Mouse (Mus musculus) MEL (cell line): Measurements from ENCODE around the gene Znrf4. TPM values are rescaled to one million over a fixed set of nuclear protein-coding genes. Genes with fewer than 3 reads are reported as not detected.

Experiments used
- DNase-seq: peaks from one replicate; pipeline ENCODE4 v3.0.0; 2011; ENCODE audit warnings: low read depth, low spot score
- H3K27ac ChIP-seq: 2 replicates; pipeline ENCODE4 v1.5.1; 2012; ENCODE audit warnings: low read depth, mild to moderate bottlenecking, control low read depth, low read length, moderate library complexity; ENCODE audit not compliant: control insufficient read depth
- H3K27me3 ChIP-seq, 2 experiments: fragments of 150-350 bp in 1 of 2; sonication (generic) in 1 of 2; 2 replicates each; pipeline ENCODE4 v1.6.1; 2012; ENCODE audit warnings: low read length in 2 of 2, mild to moderate bottlenecking in 2 of 2, improper control_type of control experiment in 1 of 2, moderate library complexity in 1 of 2; ENCODE audit not compliant: insufficient read depth in 2 of 2, control insufficient read depth in 1 of 2
- H3K36me3 ChIP-seq, 2 experiments: 2 replicates each; pipeline ENCODE4 v1.6.1; 2012 to 2014; ENCODE audit warnings: low read length in 2 of 2, improper control_type of control experiment in 1 of 2, inconsistent platforms in 1 of 2, mild to moderate bottlenecking in 1 of 2; ENCODE audit not compliant: insufficient read depth in 2 of 2, control insufficient read depth in 1 of 2
- H3K4me1 ChIP-seq, 2 experiments: fragments of 150-350 bp in 1 of 2; sonication (generic) in 1 of 2; 2 replicates each; pipeline ENCODE4 v1.6.1; 2012; ENCODE audit warnings: low read length in 2 of 2, improper control_type of control experiment in 1 of 2, mild to moderate bottlenecking in 1 of 2; ENCODE audit not compliant: insufficient read depth in 2 of 2, control insufficient read depth in 1 of 2
- H3K4me3 ChIP-seq, 2 experiments: fragments of 150-350 bp in 1 of 2; sonication (generic) in 1 of 2; 2 replicates each; pipeline ENCODE4 v1.5.1; 2012; ENCODE audit warnings: low read depth in 2 of 2, low read length in 2 of 2, mild to moderate bottlenecking in 2 of 2, moderate library complexity in 2 of 2, control low read depth in 1 of 2, improper control_type of control experiment in 1 of 2; ENCODE audit not compliant: control insufficient read depth in 1 of 2, insufficient read depth in 1 of 2
- H3K79me2 ChIP-seq: 2 replicates; pipeline ENCODE4 v1.6.1; 2012; ENCODE audit warnings: mild to moderate bottlenecking, low read length, moderate library complexity; ENCODE audit not compliant: control insufficient read depth, poor library complexity, insufficient read depth
- H3K9ac ChIP-seq: 2 replicates; pipeline ENCODE4 v1.6.1; 2012; ENCODE audit warnings: low read depth, mild to moderate bottlenecking, control low read depth, low read length, moderate library complexity; ENCODE audit not compliant: control insufficient read depth, poor library complexity, severe bottlenecking
- H3K9me3 ChIP-seq: fragments of 150-350 bp; sonication (generic); replicated peaks from 2 replicates; pipeline ENCODE4 v1.6.1; 2012; ENCODE audit warnings: mild to moderate bottlenecking, low read length, improper control_type of control experiment, moderate library complexity; ENCODE audit not compliant: insufficient read depth
- BHLHE40 ChIP-seq: IDR thresholded peaks from 2 replicates; pipeline ENCODE4 v1.6.1; 2012; ENCODE audit warnings: low read depth, mild to moderate bottlenecking, inconsistent platforms, low read length, improper control_type of control experiment, borderline replicate concordance
- CHD1 ChIP-seq: IDR thresholded peaks from 2 replicates; pipeline ENCODE4 v1.6.1; 2012; ENCODE audit warnings: low read depth, mild to moderate bottlenecking, inconsistent platforms, low read length, improper control_type of control experiment
- CHD2 ChIP-seq: IDR thresholded peaks from 2 replicates; pipeline ENCODE4 v1.6.1; 2011; ENCODE audit warnings: low read length, improper control_type of control experiment
- CTCF ChIP-seq, 3 experiments: IDR thresholded peaks in 2 of 3; conservative IDR thresholded peaks in 1 of 3; 2 replicates each; pipeline ENCODE4 v1.5.1; 2011 to 2012; ENCODE audit warnings: low read length in 3 of 3, low read depth in 2 of 3, mild to moderate bottlenecking in 2 of 3, improper control_type of control experiment in 1 of 3, inconsistent platforms in 1 of 3, mixed read lengths in 1 of 3, moderate library complexity in 1 of 3; ENCODE audit not compliant: control insufficient read depth in 1 of 3, insufficient read depth in 1 of 3, poor library complexity in 1 of 3, severe bottlenecking in 1 of 3
- E2F4 ChIP-seq: IDR thresholded peaks from 2 replicates; pipeline ENCODE4 v1.6.1; 2011; ENCODE audit warnings: low read depth, low read length, improper control_type of control experiment, borderline replicate concordance
- ETS1 ChIP-seq: IDR thresholded peaks from 2 replicates; pipeline ENCODE4 v1.6.1; 2012; ENCODE audit warnings: low read depth, mild to moderate bottlenecking, inconsistent platforms, low read length, improper control_type of control experiment, moderate library complexity
- GABPA ChIP-seq: IDR thresholded peaks from 2 replicates; pipeline ENCODE4 v1.6.1; 2012; ENCODE audit warnings: low read depth, mild to moderate bottlenecking, inconsistent platforms, low read length, improper control_type of control experiment, moderate library complexity
- HCFC1 ChIP-seq: IDR thresholded peaks from 2 replicates; pipeline ENCODE4 v1.6.1; 2012; ENCODE audit warnings: low read depth, mild to moderate bottlenecking, inconsistent platforms, low read length, improper control_type of control experiment, moderate library complexity
- KAT2A ChIP-seq: conservative IDR thresholded peaks from 2 replicates; pipeline ENCODE4 v1.6.1; 2012; ENCODE audit warnings: low read depth, low read length, improper control_type of control experiment, inconsistent platforms
- MAX ChIP-seq: IDR thresholded peaks from 2 replicates; pipeline ENCODE4 v1.6.1; 2011; ENCODE audit warnings: low read length, improper control_type of control experiment
- MAZ ChIP-seq: IDR thresholded peaks from 2 replicates; pipeline ENCODE4 v1.6.1; 2012; ENCODE audit warnings: low read depth, mild to moderate bottlenecking, inconsistent platforms, low read length, improper control_type of control experiment
- MEF2A ChIP-seq: IDR thresholded peaks from 2 replicates; pipeline ENCODE4 v1.6.1; 2014; ENCODE audit warnings: low read depth, mild to moderate bottlenecking, inconsistent platforms, low read length, improper control_type of control experiment; ENCODE audit not compliant: poor library complexity, insufficient replicate concordance, severe bottlenecking; ENCODE audit errors: extremely low read depth
- MXI1 ChIP-seq: IDR thresholded peaks from 2 replicates; pipeline ENCODE4 v1.6.1; 2011; ENCODE audit warnings: mild to moderate bottlenecking, low read depth, low read length, improper control_type of control experiment
- MYC ChIP-seq: IDR thresholded peaks from 2 replicates; pipeline ENCODE4 v1.6.1; 2011; ENCODE audit warnings: low read depth, mild to moderate bottlenecking, low read length, improper control_type of control experiment, moderate library complexity
- NELFE ChIP-seq: IDR thresholded peaks from 2 replicates; pipeline ENCODE4 v1.6.1; 2011; ENCODE audit warnings: low read depth, low read length, improper control_type of control experiment
- POLR2A ChIP-seq, 2 experiments: IDR thresholded peaks; 2 replicates each; pipeline ENCODE4 v1.6.1; 2011 to 2012; ENCODE audit warnings: low read length in 2 of 2, mild to moderate bottlenecking in 2 of 2, control low read depth in 1 of 2, improper control_type of control experiment in 1 of 2, low read depth in 1 of 2, moderate library complexity in 1 of 2; ENCODE audit not compliant: control insufficient read depth in 1 of 2, insufficient read depth in 1 of 2, poor library complexity in 1 of 2
- POLR2AphosphoS2 ChIP-seq: IDR thresholded peaks from 2 replicates; pipeline ENCODE4 v1.6.1; 2011; ENCODE audit warnings: low read length, improper control_type of control experiment
- POLR2AphosphoS5 ChIP-seq: IDR thresholded peaks from 2 replicates; pipeline ENCODE4 v1.6.1; 2012; ENCODE audit warnings: low read depth, borderline replicate concordance, mild to moderate bottlenecking, inconsistent platforms, low read length, moderate library complexity, mixed read lengths
- RAD21 ChIP-seq: IDR thresholded peaks from 2 replicates; pipeline ENCODE4 v1.6.1; 2011; ENCODE audit warnings: mild to moderate bottlenecking, low read depth, low read length, improper control_type of control experiment
- SIN3A ChIP-seq: IDR thresholded peaks from 2 replicates; pipeline ENCODE4 v1.6.1; 2012; ENCODE audit warnings: low read length, improper control_type of control experiment, inconsistent platforms
- SMC3 ChIP-seq: IDR thresholded peaks from 2 replicates; pipeline ENCODE4 v1.6.1; 2011; ENCODE audit warnings: low read depth, low read length, improper control_type of control experiment
- TAL1 ChIP-seq: IDR thresholded peaks from 2 replicates; pipeline ENCODE4 v1.6.1; 2012; ENCODE audit warnings: mild to moderate bottlenecking, inconsistent platforms, low read length, moderate library complexity, mixed read lengths
- TBP ChIP-seq: IDR thresholded peaks from 2 replicates; pipeline ENCODE4 v1.8.0; 2011; ENCODE audit warnings: low read depth, low read length, improper control_type of control experiment
- TCF12 ChIP-seq: IDR thresholded peaks from 2 replicates; pipeline ENCODE4 v1.6.1; 2014; ENCODE audit warnings: low read depth, mild to moderate bottlenecking, inconsistent platforms, low read length, improper control_type of control experiment, moderate library complexity
- UBTF ChIP-seq: IDR thresholded peaks from 2 replicates; pipeline ENCODE4 v1.6.1; 2012; ENCODE audit warnings: low read depth, mild to moderate bottlenecking, inconsistent platforms, low read length, improper control_type of control experiment, moderate library complexity, borderline replicate concordance; ENCODE audit not compliant: insufficient read depth
- USF1 ChIP-seq: IDR thresholded peaks from 2 replicates; pipeline ENCODE4 v1.6.1; 2014; ENCODE audit warnings: low read depth, mild to moderate bottlenecking, inconsistent platforms, low read length, improper control_type of control experiment, moderate library complexity
- USF2 ChIP-seq, 2 experiments: IDR thresholded peaks; 2 replicates each; pipeline ENCODE4 v1.6.1; 2011 to 2012; ENCODE audit warnings: improper control_type of control experiment in 2 of 2, low read length in 2 of 2, borderline replicate concordance in 1 of 2, inconsistent platforms in 1 of 2, low read depth in 1 of 2, mild to moderate bottlenecking in 1 of 2; ENCODE audit not compliant: insufficient read depth in 1 of 2
- ZC3H11A ChIP-seq: IDR thresholded peaks from 2 replicates; pipeline ENCODE4 v1.6.1; 2012; ENCODE audit warnings: low read depth, mild to moderate bottlenecking, inconsistent platforms, low read length, improper control_type of control experiment
- ZKSCAN1 ChIP-seq: IDR thresholded peaks from 2 replicates; pipeline ENCODE4 v1.6.1; 2012; ENCODE audit warnings: low read depth, mild to moderate bottlenecking, inconsistent platforms, low read length, improper control_type of control experiment, moderate library complexity
- ZMIZ1 ChIP-seq: IDR thresholded peaks from 2 replicates; pipeline ENCODE4 v1.6.1; 2012; ENCODE audit warnings: low read depth, mild to moderate bottlenecking, inconsistent platforms, low read length, improper control_type of control experiment, moderate library complexity
- ZNF384 ChIP-seq: IDR thresholded peaks from 2 replicates; pipeline ENCODE4 v1.6.1; 2012; ENCODE audit warnings: low read depth, mild to moderate bottlenecking, inconsistent platforms, low read length, improper control_type of control experiment
- polyA plus RNA-seq, 2 experiments: library from polyadenylated mRNA; stranded (reverse) in 1 of 2; unstranded in 1 of 2; fragments of >175 nt in 1 of 2; fragments of >200 nt in 1 of 2; gene quantifications; 2 replicates each; pipeline versions ENCODE4 v1.2.1 to v1.2.4; 2012; ENCODE audit warnings: low replicate concordance in 2 of 2, low read depth in 1 of 2; ENCODE audit not compliant: insufficient read length in 2 of 2, insufficient read depth in 1 of 2, missing spikeins in 1 of 2
- total RNA-seq: library from RNA; depleted of rRNA; stranded (reverse); fragments of 300-350 nt; gene quantifications from 2 replicates; pipeline ENCODE4 v1.2.3, GENCODE M21; 2012

Gene Znrf4
- total and polyA plus RNA-seq, 3 experiments, result not detected

DNA sequence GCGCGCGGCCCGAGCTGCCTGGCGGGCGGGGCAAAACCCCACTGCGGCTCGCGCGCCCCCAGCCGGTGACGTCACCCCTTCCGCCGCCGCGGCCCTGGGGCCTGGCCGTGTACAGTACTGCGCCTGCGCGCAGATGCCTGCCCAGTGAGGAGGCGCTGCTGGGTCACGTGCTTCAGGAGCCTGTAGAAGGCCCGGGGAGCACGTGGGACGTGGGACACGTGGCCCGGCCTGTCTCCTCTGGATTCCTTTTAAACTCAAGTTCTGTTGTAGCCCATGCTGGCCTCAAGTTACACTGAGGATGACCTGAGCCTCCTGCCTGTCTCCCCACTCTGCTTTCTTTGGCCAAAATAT, 35.9 kb downstream of the Znrf4 start, which contains the start of gene Ptprs (continued):
- peak; percentile 100 for TF ChIP-seq MAX
- TF ChIP-seq E2F4, result 0 out of 2 replicates have a peak, but pooled peaks have one; percentile 44
- peak; percentile 81 for TF ChIP-seq SIN3A
- TF ChIP-seq BHLHE40, result peak; percentile 85
- peak; percentile 84 for TF ChIP-seq ETS1

DNA sequence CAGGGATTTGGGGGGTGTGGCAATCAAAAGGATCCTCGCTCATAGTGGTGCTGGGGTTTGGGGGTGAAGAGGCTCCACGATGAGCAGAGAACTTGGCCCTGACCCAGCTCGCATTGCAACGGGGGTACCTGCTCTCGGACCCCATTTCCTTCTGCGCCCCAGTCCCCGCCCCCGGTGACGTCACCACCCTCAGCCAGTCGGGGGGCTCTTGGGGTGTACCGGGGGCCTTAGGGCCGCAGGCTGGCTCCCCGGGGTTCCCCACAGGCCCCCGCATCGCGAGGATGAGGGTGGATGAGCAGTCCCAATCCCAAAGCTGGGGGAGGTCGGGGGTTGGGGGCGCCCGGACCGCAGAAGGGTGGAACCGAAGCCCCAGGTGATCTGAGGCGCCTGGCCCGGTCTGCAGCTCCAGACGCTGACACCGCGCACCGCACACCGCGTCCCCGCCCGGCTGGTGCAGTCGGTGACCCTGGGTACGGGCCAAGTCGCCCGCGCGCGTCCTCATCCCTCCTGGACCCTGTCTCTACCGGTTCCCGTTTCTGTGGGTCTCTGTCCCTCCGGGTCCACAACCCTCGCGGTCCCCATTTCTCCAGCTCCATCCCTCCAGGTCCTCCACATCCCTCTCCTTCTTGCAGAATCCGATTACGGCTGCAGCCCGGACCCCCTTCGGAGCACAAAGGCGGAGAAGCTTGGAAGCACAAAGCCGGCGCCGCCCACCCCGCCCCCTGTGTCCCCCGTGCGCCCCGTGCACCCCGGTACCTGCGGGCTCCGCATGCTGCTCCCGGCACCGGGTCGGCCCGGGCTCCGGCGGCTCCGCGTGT, 36.4 kb downstream of the Znrf4 start:
- peaks cover 5 to 26% of the 10 kb centered on the region in 2 experiments for H3K4me1 ChIP-seq
- TF ChIP-seq RAD21 (no peak), GABPA (no peak), MXI1 (no peak), POLR2AphosphoS5 (no peak), UBTF (no peak), CHD1 (no peak; the same call in 1 of the 2 replicates), MAX (no peak), E2F4 (no peak), CHD2 (no peak), USF2 (IDR thresholded peaks at IDR 0.05; ENCODE audit: borderline replicate concordance in 1 of 2, insufficient read depth in 1 of 2, low read depth in 1 of 2, low read length in 2 of 2) (no peak), HCFC1 (no peak), MYC (no peak), TAL1 (no peak), CTCF (IDR thresholded peaks at IDR 0.05 in 2 of 3, conservative IDR thresholded peaks at IDR 0.05 in 1 of 3; ENCODE audit: control insufficient read depth in 1 of 3, insufficient read depth in 1 of 3, low read depth in 2 of 3, low read length in 3 of 3, poor library complexity in 1 of 3, severe bottlenecking in 1 of 3) (no peak), ZNF384 (no peak), TBP (no peak), TCF12 (no peak), SMC3 (no peak), ZC3H11A (no peak), MEF2A (no peak), ETS1 (no peak), POLR2AphosphoS2 (peak; percentile 38; the same call in 1 of the 2 replicates), ZMIZ1 (no peak), SIN3A (peak; percentile 56), USF1 (no peak), KAT2A (no peak), POLR2A (IDR thresholded peaks at IDR 0.05; ENCODE audit: control insufficient read depth in 1 of 2, insufficient read depth in 1 of 2, low read depth in 1 of 2, low read length in 2 of 2, poor library complexity in 1 of 2) (peak; percentile 41 to 51; a peak in 3 of 4 replicates), MAZ (0 out of 2 replicates have a peak, but pooled peaks have one; percentile 34), BHLHE40 (no peak), ZKSCAN1 (no peak), NELFE (0 out of 2 replicates have a peak, but pooled peaks have one; percentile 24)
- TF ChIP-seq, all 39 proteins: peak for 5
- H3K4me3 ChIP-seq, result peak overlapping the region; percentile 90 to 93
- no peaks in the 10 kb centered on the region for H3K27me3 ChIP-seq
- no peaks in the 10 kb centered on the region for H3K9me3 ChIP-seq
- DNase-seq, result peak; percentile 75
- H3K79me2 ChIP-seq, result peaks cover 39% of the 10 kb centered on the region
- H3K27ac ChIP-seq, result peak overlapping the region; percentile 68
- H3K36me3 ChIP-seq, result peaks cover 0 to 4% of the 10 kb centered on the region in 2 experiments; a peak in 1 of 4 replicates
- peak overlapping the region; percentile 88 for H3K9ac ChIP-seq
